Mouse (Mus musculus) kidney, adult 2 months (tissue): ENCODE measurements at regions not wholly inside any gene's neighbourhood (a gene's known extent, or its start where the extent isn't known, plus 50 kb on each side); places are given as distances from the start of the nearest gene placed in this dataset.

ENCODE experiments used
- CTCF ChIP-seq: fragments of 200-500 bp; conservative IDR thresholded peaks from 2 replicates; pipeline ENCODE4 v1.5.1; 2011; ENCODE audit warnings: low read depth, mild to moderate bottlenecking, control low read depth, low read length, moderate library complexity, mixed read lengths; ENCODE audit not compliant: insufficient read depth, insufficient read length
- POLR2A ChIP-seq: fragments of 200-500 bp; IDR thresholded peaks from one replicate; pipeline ENCODE4 v1.6.1; 2011; ENCODE audit warnings: low read depth, low read length, control low read depth

- no peak; the same call in 1 of the 2 replicates for TF ChIP-seq CTCF
- TF ChIP-seq POLR2A: no peak
These were observed 215.9 kb upstream of the Dio3 start for GRCm38 (mm10) chr12:110063013-110063412.
